Mouse (Mus musculus) kidney, adult 2 months (tissue): ENCODE data around the gene Kif26a. TPM values are rescaled to one million over a fixed set of nuclear protein-coding genes. Genes with fewer than 3 reads are reported as not detected.

Experiments used
- DNase-seq: peaks from one replicate; pipeline ENCODE4 v3.0.0; 2021
- H3K27ac ChIP-seq: fragments of 200-500 bp; 2 replicates; pipeline ENCODE4 v1.5.1; 2012; ENCODE audit warnings: low read depth, low read length, control low read depth, inconsistent platforms; ENCODE audit not compliant: insufficient read depth
- H3K27me3 ChIP-seq: fragments of 200-500 bp; replicated peaks from 2 replicates; pipeline ENCODE4 v1.6.1; 2012; ENCODE audit warnings: mild to moderate bottlenecking, moderate library complexity, low read length, inconsistent platforms; ENCODE audit not compliant: control insufficient read depth, insufficient read depth
- H3K36me3 ChIP-seq: fragments of 200-500 bp; 2 replicates; pipeline ENCODE4 v1.6.1; 2012; ENCODE audit warnings: mild to moderate bottlenecking, moderate library complexity, low read length, inconsistent platforms; ENCODE audit not compliant: control insufficient read depth, insufficient read depth
- H3K4me1 ChIP-seq: fragments of 200-500 bp; 2 replicates; pipeline ENCODE4 v1.6.1; 2011; ENCODE audit warnings: low read length; ENCODE audit not compliant: control insufficient read depth, insufficient read depth
- H3K4me3 ChIP-seq: fragments of 200-500 bp; 2 replicates; pipeline ENCODE4 v1.5.1; 2011; ENCODE audit warnings: mild to moderate bottlenecking, low read depth, low read length, control low read depth; ENCODE audit not compliant: insufficient read depth
- CTCF ChIP-seq: fragments of 200-500 bp; conservative IDR thresholded peaks from 2 replicates; pipeline ENCODE4 v1.5.1; 2011; ENCODE audit warnings: low read depth, mild to moderate bottlenecking, control low read depth, low read length, moderate library complexity, mixed read lengths; ENCODE audit not compliant: insufficient read depth, insufficient read length
- POLR2A ChIP-seq: fragments of 200-500 bp; IDR thresholded peaks from one replicate; pipeline ENCODE4 v1.6.1; 2011; ENCODE audit warnings: low read depth, low read length, control low read depth
- WGBS: fragments of 180-500 bp; shearing (Covaris S2); methylation state at CpG from one replicate; pipeline ENCODE4 v1.1.7; 2018; 5-methylcytosine and 5-hydroxymethylcytosine counted together
- polyA plus RNA-seq: library from polyadenylated mRNA; depleted of rRNA; stranded (reverse); fragments of >200 nt; gene quantifications from 2 replicates; pipeline ENCODE4 v1.2.3, GENCODE M21; 2012

The Kif26a gene
- polyA plus RNA-seq, 1 experiment = 3.8 TPM

DNA sequence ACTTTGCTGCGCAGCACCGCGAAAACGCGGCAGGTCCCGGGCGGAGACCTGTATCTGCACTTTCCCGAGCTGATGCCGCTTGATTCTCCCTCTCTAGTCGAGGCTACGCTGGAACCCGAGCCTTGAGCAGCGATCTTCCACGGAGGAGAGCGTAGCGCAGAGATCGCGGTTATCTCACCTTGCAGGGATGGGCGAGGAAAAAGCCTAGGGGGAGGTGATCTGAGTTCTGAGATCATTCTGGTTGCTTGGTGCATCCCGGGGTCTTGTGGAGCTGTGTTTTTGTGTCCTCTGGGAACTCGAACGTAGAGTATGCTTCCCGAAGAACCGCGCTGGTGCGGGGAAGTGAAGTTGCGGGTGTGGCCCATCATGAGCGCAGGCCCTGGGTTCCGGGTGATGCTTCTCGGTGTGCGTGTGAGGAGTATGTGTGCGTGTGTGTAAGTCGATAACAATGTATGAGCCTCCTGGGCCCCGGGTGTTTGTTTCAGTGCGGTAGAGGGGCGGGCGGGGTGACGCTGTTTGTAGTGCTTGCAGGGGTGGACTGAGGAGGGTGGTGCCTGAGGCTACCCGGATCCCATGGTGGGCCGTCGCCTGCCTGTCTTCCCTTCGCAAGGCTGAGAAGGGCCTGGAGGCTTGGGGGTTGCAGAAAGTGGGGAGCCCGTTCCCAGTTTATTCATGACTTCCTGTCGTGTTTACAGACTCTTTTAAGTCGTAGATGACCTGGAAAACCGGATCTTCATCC, 1.5 kb upstream of the Kif26a start:
- WGBS = 2% methylated on average over 46 of the region's 46 CpGs
- H3K27me3 ChIP-seq = no peaks in the 10 kb centered on the region; the same call in 1 of the 2 replicates

DNA sequence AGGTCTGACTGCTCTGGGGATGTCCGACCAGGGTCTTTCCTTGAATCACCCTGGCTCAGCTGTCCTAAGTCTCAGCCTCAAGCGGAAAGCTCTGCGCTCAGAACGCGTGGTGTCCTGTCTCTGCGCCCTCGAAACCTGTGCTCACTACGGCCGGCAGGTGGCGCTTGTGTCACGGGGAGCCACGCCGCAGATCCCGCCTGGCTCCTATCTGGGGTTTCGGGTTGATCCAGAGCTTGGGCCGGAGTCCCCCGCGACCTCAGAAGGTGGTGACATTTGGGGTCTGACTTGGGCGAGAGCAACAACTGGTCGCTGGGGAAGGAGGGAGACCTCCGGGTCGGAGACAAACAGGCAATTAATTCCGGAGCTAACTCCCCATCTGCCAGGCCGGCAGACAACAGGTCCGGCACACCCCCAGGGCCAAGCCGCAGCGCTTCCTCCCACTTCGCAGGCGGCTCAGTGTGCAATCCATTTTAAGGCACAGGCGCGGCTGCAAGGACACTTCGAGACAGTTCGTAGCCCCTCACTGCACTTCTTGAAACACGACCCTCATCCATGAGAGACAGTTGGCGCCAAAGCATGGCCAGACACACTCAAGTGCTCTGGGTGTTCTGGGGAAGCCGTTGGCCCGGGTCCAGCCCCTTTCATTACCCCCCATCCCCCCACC, 665 bp upstream of the Kif26a start:
- no peaks in the 10 kb centered on the region for H3K4me1 ChIP-seq
- no peak overlapping the region for H3K27ac ChIP-seq
- under 1% methylated on average over 37 of the region's 37 CpGs for WGBS
- no peaks in the 10 kb centered on the region for H3K36me3 ChIP-seq
- H3K4me3 ChIP-seq = peak overlapping the region; percentile 30; the same call in 1 of the 2 replicates
- H3K27me3 ChIP-seq = no peaks in the 10 kb centered on the region; the same call in 1 of the 2 replicates
- DNase-seq = peak; percentile 83
- TF ChIP-seq CTCF (peak; percentile 84), POLR2A (no peak)

More for the DNA sequence above, 1.5 kb upstream of the Kif26a start:
- Histone ChIP-seq H3K36me3 (no peaks in the 10 kb centered on the region), H3K27ac (no peak overlapping the region), H3K4me3 (no peak overlapping the region), H3K4me1 (no peaks in the 10 kb centered on the region)
- no peak for DNase-seq
- TF ChIP-seq CTCF (no peak), POLR2A (no peak)

GRCm38 (mm10) chr12:112147365-112147764, 1.4 kb downstream of the Kif26a start:
- 45% methylated on average over 5 of the region's 5 CpGs for WGBS
- DNase-seq = no peak
- H3K4me1 ChIP-seq = no peaks in the 10 kb centered on the region; the same call in 1 of the 2 replicates
- H3K27me3 ChIP-seq = no peaks in the 10 kb centered on the region; the same call in 1 of the 2 replicates
- H3K4me3 ChIP-seq = peak overlapping the region; percentile 48
- H3K27ac ChIP-seq = no peak overlapping the region
- TF ChIP-seq CTCF (no peak), POLR2A (no peak)
- no peaks in the 10 kb centered on the region for H3K36me3 ChIP-seq

DNA sequence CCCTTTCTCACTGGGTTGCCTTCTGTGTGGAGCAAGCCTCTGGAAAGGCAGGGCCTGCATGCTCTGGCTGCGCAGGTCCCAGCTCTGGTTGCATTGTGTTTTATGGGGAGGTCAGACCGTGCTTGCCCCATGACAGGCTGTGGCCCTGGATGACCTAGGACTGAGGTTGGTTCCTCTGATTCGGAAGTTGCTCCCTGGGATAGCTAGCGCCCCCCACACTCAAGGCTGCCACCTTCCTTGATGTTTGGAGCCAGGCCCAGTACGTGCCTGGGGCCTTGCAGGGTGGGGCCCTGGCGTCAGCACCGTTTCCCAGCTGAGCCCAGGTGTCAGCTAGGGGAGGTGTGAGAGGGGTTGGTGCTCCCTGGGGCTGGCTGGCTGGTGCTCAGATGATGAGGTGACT, 4.0 kb downstream of the Kif26a start:
- 60% methylated on average over 7 of the region's 7 CpGs for WGBS
- TF ChIP-seq CTCF (no peak), POLR2A (no peak)
- no peak for DNase-seq
- no peaks in the 10 kb centered on the region for H3K27me3 ChIP-seq
- no peak overlapping the region for H3K4me3 ChIP-seq
- H3K27ac ChIP-seq = no peak overlapping the region
- no peaks in the 10 kb centered on the region; the same call in none of the 2 replicates for H3K4me1 ChIP-seq
- no peaks in the 10 kb centered on the region for H3K36me3 ChIP-seq

- H3K4me3 ChIP-seq = no peak overlapping the region
- no peak overlapping the region for H3K27ac ChIP-seq
- no peak for TF ChIP-seq POLR2A
- TF ChIP-seq CTCF = no peak
- H3K27me3 ChIP-seq = no peaks in the 10 kb centered on the region
- DNase-seq = peak; percentile 91
- 47% methylated on average over 12 of the region's 12 CpGs for WGBS
- H3K36me3 ChIP-seq = no peaks in the 10 kb centered on the region
- H3K4me1 ChIP-seq = peaks cover 12% of the 10 kb centered on the region
These were observed 5.4 kb downstream of the Kif26a start for GRCm38 (mm10) chr12:112151244-112151979.

GRCm38 (mm10) chr12:112151980-112152362, 6.0 kb downstream of the Kif26a start:
- Histone ChIP-seq H3K4me1 (peaks cover 14% of the 10 kb centered on the region), H3K36me3 (no peaks in the 10 kb centered on the region), H3K4me3 (no peak overlapping the region), H3K27ac (no peak overlapping the region), H3K27me3 (no peaks in the 10 kb centered on the region)
- DNase-seq = no peak
- 72% methylated on average over 6 of the region's 6 CpGs for WGBS
- TF ChIP-seq POLR2A (no peak), CTCF (no peak)

- Histone ChIP-seq H3K27ac (peak overlapping the region; percentile 51), H3K27me3 (no peaks in the 10 kb centered on the region), H3K4me3 (no peak overlapping the region), H3K4me1 (peaks cover 14% of the 10 kb centered on the region), H3K36me3 (no peaks in the 10 kb centered on the region)
- DNase-seq = peak; percentile 44
- TF ChIP-seq POLR2A (no peak), CTCF (no peak)
- 78% methylated on average over 12 of the region's 12 CpGs for WGBS
These were observed 7.6 kb downstream of the Kif26a start for GRCm38 (mm10) chr12:112153597-112153996.
